Mouse (Mus musculus) ES-E14 (cell line): ENCODE results near the gene Srgap2. TPM values are rescaled to one million over a fixed set of nuclear protein-coding genes. Genes with fewer than 3 reads are reported as not detected.
A peak's percentile ranks its signal among the peaks of the same experiment; 100 is the strongest.

Source experiments
- DNase-seq: peaks from one replicate; pipeline ENCODE4 v3.0.0-alpha.2; 2013; ENCODE audit warnings: low read depth, low spot score
- H3K27ac ChIP-seq: 2 replicates; pipeline ENCODE4 v1.5.1; 2012; ENCODE audit warnings: low read depth, mild to moderate bottlenecking, low read length, moderate library complexity, mixed read lengths; ENCODE audit not compliant: poor library complexity, insufficient read depth, severe bottlenecking
- H3K36me3 ChIP-seq: 2 replicates; pipeline ENCODE4 v1.6.1; 2012; ENCODE audit warnings: mild to moderate bottlenecking, low read length, moderate library complexity, mixed read lengths; ENCODE audit not compliant: control insufficient read depth, poor library complexity, insufficient read depth, severe bottlenecking
- H3K4me1 ChIP-seq, 2 experiments: fragments of 150-350 bp in 1 of 2; sonication (generic) in 1 of 2; 2 replicates each; pipeline ENCODE4 v1.6.1; 2012; ENCODE audit warnings: low read length in 2 of 2, mild to moderate bottlenecking in 1 of 2, mixed read lengths in 1 of 2; ENCODE audit not compliant: control insufficient read depth in 2 of 2, insufficient read depth in 2 of 2, poor library complexity in 1 of 2
- H3K4me3 ChIP-seq, 2 experiments: fragments of 150-350 bp in 1 of 2; sonication (generic) in 1 of 2; 2 replicates each; pipeline ENCODE4 v1.5.1; 2012; ENCODE audit warnings: low read length in 2 of 2, low read depth in 1 of 2, mild to moderate bottlenecking in 1 of 2, mixed read lengths in 1 of 2; ENCODE audit not compliant: insufficient read depth in 1 of 2, poor library complexity in 1 of 2, severe bottlenecking in 1 of 2
- H3K9ac ChIP-seq: 2 replicates; pipeline ENCODE4 v1.6.1; 2012; ENCODE audit warnings: low read depth, mild to moderate bottlenecking, low read length, mixed read lengths; ENCODE audit not compliant: poor library complexity, insufficient read depth, severe bottlenecking
- H3K9me3 ChIP-seq: fragments of 150-350 bp; sonication (generic); 2 replicates; pipeline ENCODE4 v1.6.1; 2012; ENCODE audit warnings: low read depth, mild to moderate bottlenecking, low read length; ENCODE audit not compliant: control insufficient read depth, insufficient read depth
- CHD2 ChIP-seq: IDR thresholded peaks from 2 replicates; pipeline ENCODE4 v1.6.1; 2014; ENCODE audit warnings: mild to moderate bottlenecking, low read depth, low read length, inconsistent platforms
- HCFC1 ChIP-seq: IDR thresholded peaks from 2 replicates; pipeline ENCODE4 v1.6.1; 2012; ENCODE audit warnings: low read length, inconsistent platforms, borderline replicate concordance; ENCODE audit not compliant: insufficient read depth
- MAFK ChIP-seq: IDR thresholded peaks from 2 replicates; pipeline ENCODE4 v1.6.1; 2014; ENCODE audit warnings: mild to moderate bottlenecking, low read depth, low read length, inconsistent platforms; ENCODE audit not compliant: insufficient read depth
- ZC3H11A ChIP-seq: IDR thresholded peaks from 2 replicates; pipeline ENCODE4 v1.6.1; 2012; ENCODE audit warnings: low read depth, mild to moderate bottlenecking, inconsistent platforms, low read length, borderline replicate concordance
- ZNF384 ChIP-seq: IDR thresholded peaks from 2 replicates; pipeline ENCODE4 v1.6.1; 2012; ENCODE audit warnings: low read depth, low read length, inconsistent platforms
- in situ Hi-C, 2 experiments: fragments of 600-800 bp; cut with MboI; formaldehyde crosslinking; loops; one replicate each; pipeline ENCODE4 v1.15.1; 2025; ENCODE audit warnings: low sequenced_read_pairs in 2 of 2, inconsistent platforms in 1 of 2; ENCODE audit not compliant: unreplicated experiment in 2 of 2
- total RNA-seq: library from RNA; depleted of rRNA; stranded (reverse); fragments of 300-350 nt; gene quantifications from 2 replicates; pipeline ENCODE4 v1.2.3, GENCODE M21; 2012

Gene Srgap2
- total RNA-seq, 1 experiment = 26.4 TPM

- in situ Hi-C loops = no loop called here
- H3K4me3 ChIP-seq = no peak overlapping the region
- peak; percentile 40 for DNase-seq
- H3K9ac ChIP-seq = no peak overlapping the region
- H3K4me1 ChIP-seq = no peaks in the 10 kb centered on the region
- no peak overlapping the region for H3K27ac ChIP-seq
- no peaks in the 10 kb centered on the region for H3K36me3 ChIP-seq
- TF ChIP-seq ZC3H11A (peak; percentile 50; the same call in 1 of the 2 replicates), HCFC1 (no peak)
- no peaks in the 10 kb centered on the region for H3K9me3 ChIP-seq
These were observed 280.4 kb downstream of the Srgap2 start for GRCm38 (mm10) chr1:131246433-131247395.

- in situ Hi-C loops = no loop called here
- Histone ChIP-seq H3K4me1 (no peaks in the 10 kb centered on the region), H3K4me3 (peak overlapping the region; percentile 79 to 87), H3K9ac (no peak overlapping the region), H3K36me3 (no peaks in the 10 kb centered on the region), H3K9me3 (no peaks in the 10 kb centered on the region), H3K27ac (no peak overlapping the region)
- DNase-seq = peak; percentile 47
- TF ChIP-seq ZC3H11A (no peak), HCFC1 (no peak), CHD2 (no peak), ZNF384 (no peak), MAFK (no peak)
These were observed 281.2 kb downstream of the Srgap2 start for GRCm38 (mm10) chr1:131245926-131246325.

- H3K9ac ChIP-seq = peak within 1 kb of the TSS; percentile 62
- no peaks in the 10 kb centered on the region for H3K36me3 ChIP-seq
- H3K9me3 ChIP-seq = no peaks in the 10 kb centered on the region
- DNase-seq = no peak
- no peak for TF ChIP-seq CHD2
- TF ChIP-seq MAFK = no peak
- TF ChIP-seq ZC3H11A = no peak
- TF ChIP-seq ZNF384 = no peak
- TF ChIP-seq HCFC1 = no peak
- H3K4me3 ChIP-seq = peak within 1 kb of the TSS; percentile 79 to 87
- no peak within 1 kb of the TSS for H3K27ac ChIP-seq
- in situ Hi-C loops = no loop called here
- H3K4me1 ChIP-seq = no peaks in the 10 kb centered on the region
These were observed 281.9 kb downstream of the Srgap2 start, which contains the start of gene Rassf5 for GRCm38 (mm10) chr1:131245089-131245856. Gene Rassf5, minus strand, starts transcription at chr1:131245258.

GRCm38 (mm10) chr1:131244536-131245088 lies 282.5 kb downstream of the Srgap2 start:
- in situ Hi-C loops = no loop called here
- Histone ChIP-seq H3K27ac (no peak overlapping the region), H3K9ac (peak overlapping the region; percentile 62), H3K4me1 (no peaks in the 10 kb centered on the region), H3K4me3 (peak overlapping the region; percentile 79 to 87), H3K36me3 (no peaks in the 10 kb centered on the region), H3K9me3 (no peaks in the 10 kb centered on the region)
- no peak for DNase-seq
- no peak for TF ChIP-seq MAFK
- no peak for TF ChIP-seq HCFC1
- no peak for TF ChIP-seq ZC3H11A
- no peak for TF ChIP-seq CHD2
- TF ChIP-seq ZNF384 = no peak
